Mouse (Mus musculus) activated CD4-positive, CD25-positive, alpha-beta regulatory T cell, adult 9 weeks (primary cell): ENCODE measurements around the gene Sun1. TPM values are rescaled to one million over a fixed set of nuclear protein-coding genes. Genes with fewer than 3 reads are reported as not detected.

Source experiments
- polyA plus RNA-seq: library from polyadenylated mRNA; unstranded; fragments of 100-300 nt; shearing (Covaris generic); gene quantifications from one replicate; pipeline ENCODE4 v1.2.1, GENCODE M21; 2017

The Sun1 gene
- 52.1 TPM for polyA plus RNA-seq

GRCm38 (mm10) chr5:139199995-139200769 is at the start of gene Sun1:
Gene Sun1 (plus strand): TSS chr5:139200637.

GRCm38 (mm10) chr5:139252081-139252909 is 51.9 kb downstream of the Sun1 start, which contains the start of gene Get4:
Gene Get4 (plus strand): TSS chr5:139252324.

Other genes starting within 250 kb of the Sun1 start
- not detected for gene Pdgfa, start 203.3 kb upstream of the Sun1 start, polyA plus RNA-seq
- 2.0 TPM for gene Prkar1b, start 50.6 kb upstream of the Sun1 start, polyA plus RNA-seq
- 13.3 TPM for gene Dnaaf5, start 50.4 kb upstream of the Sun1 start, polyA plus RNA-seq
- gene Get4, start 51.7 kb downstream of the Sun1 start, polyA plus RNA-seq, result 10.1 TPM
- 3.7 TPM for gene Adap1, start 125.0 kb downstream of the Sun1 start, polyA plus RNA-seq
- gene Cox19, start 150.8 kb downstream of the Sun1 start, polyA plus RNA-seq, result 62.4 TPM
- gene Cyp2w1, start 152.0 kb downstream of the Sun1 start, polyA plus RNA-seq, result not detected
- 11.0 TPM for gene Gpr146, start 177.1 kb downstream of the Sun1 start, polyA plus RNA-seq
- gene C130050O18Rik, start 204.6 kb downstream of the Sun1 start, polyA plus RNA-seq, result 0.22 TPM
- gene Gper1, start 222.5 kb downstream of the Sun1 start, polyA plus RNA-seq, result not detected